Mouse (Mus musculus): Measurements from ENCODE around the gene Tmem135. TPM values are rescaled to one million over a fixed set of nuclear protein-coding genes. Genes with fewer than 3 reads are reported as not detected.
A peak's percentile ranks its signal among the peaks of the same experiment; 100 is the strongest.

Tmem135 gene
- polyA plus RNA-seq, 1 experiment = 13.1 TPM

- peak overlapping the region; percentile 93 for H3K4me2 ChIP-seq (ENCODE audit: low read depth)
- H3K79me2 ChIP-seq (ENCODE audit: control insufficient read depth, insufficient read depth) = no peaks in the 10 kb centered on the region
- TF ChIP-seq E2F4 (IDR thresholded peaks at IDR 0.05; ENCODE audit: insufficient read depth) (no peak), USF1 (IDR thresholded peaks at IDR 0.05; ENCODE audit: low read depth) (no peak), MYOD1 (IDR thresholded peaks at IDR 0.05; ENCODE audit: control insufficient read depth in 1 of 3, insufficient read length in 2 of 3, low read depth in 2 of 3) (no peak), MAX (IDR thresholded peaks at IDR 0.05; ENCODE audit: low read depth) (no peak), SRF (IDR thresholded peaks at IDR 0.05; ENCODE audit: control insufficient read depth, insufficient read length, low read depth) (no peak), POLR2AphosphoS2 (IDR thresholded peaks at IDR 0.05; ENCODE audit: insufficient read length, low read depth) (no peak), TCF3 (IDR thresholded peaks at IDR 0.05; ENCODE audit: insufficient read length, low read depth) (no peak), TCF12 (IDR thresholded peaks at IDR 0.05; ENCODE audit: insufficient read depth, poor library complexity, severe bottlenecking) (no peak)
- no peaks in the 10 kb centered on the region for H3K27me3 ChIP-seq (ENCODE audit: control insufficient read depth, insufficient read depth, insufficient read length)
- peak overlapping the region; percentile 57 for H3K4me3 ChIP-seq
- peaks cover 15% of the 10 kb centered on the region for H3K36me3 ChIP-seq (ENCODE audit: control insufficient read depth, insufficient read depth)
- H3ac ChIP-seq (ENCODE audit: control insufficient read depth, insufficient read length) = no peak overlapping the region
Observed at GRCm38 (mm10) chr7:89406011-89406410, 2.0 kb upstream of the Tmem135 start.

GRCm38 (mm10) chr7:89404734-89405440, 865 bp upstream of the Tmem135 start:
- Histone ChIP-seq H3K36me3 (ENCODE audit: control insufficient read depth, insufficient read depth) (peaks cover 9% of the 10 kb centered on the region), H3K4me3 (peak overlapping the region; percentile 57), H3ac (ENCODE audit: control insufficient read depth, insufficient read length) (peak overlapping the region; percentile 57), H3K79me2 (ENCODE audit: control insufficient read depth, insufficient read depth) (no peaks in the 10 kb centered on the region), H3K4me2 (ENCODE audit: low read depth) (peak overlapping the region; percentile 93), H3K27me3 (ENCODE audit: control insufficient read depth, insufficient read depth, insufficient read length) (no peaks in the 10 kb centered on the region)
- TF ChIP-seq MYOD1 (IDR thresholded peaks at IDR 0.05; ENCODE audit: control insufficient read depth in 1 of 3, insufficient read length in 2 of 3, low read depth in 2 of 3) = peak in 1 of 3 experiments; percentile 37
- no peak for TF ChIP-seq USF1 (IDR thresholded peaks at IDR 0.05; ENCODE audit: low read depth)

- no peaks in the 10 kb centered on the region for H3K79me2 ChIP-seq (ENCODE audit: control insufficient read depth, insufficient read depth)
- peak overlapping the region; percentile 57 for H3K4me3 ChIP-seq
- no peaks in the 10 kb centered on the region for H3K27me3 ChIP-seq (ENCODE audit: control insufficient read depth, insufficient read depth, insufficient read length)
- peak overlapping the region; percentile 100 for H3K4me2 ChIP-seq (ENCODE audit: low read depth)
- H3ac ChIP-seq (ENCODE audit: control insufficient read depth, insufficient read length) = peak overlapping the region; percentile 57
- peaks cover 8% of the 10 kb centered on the region for H3K36me3 ChIP-seq (ENCODE audit: control insufficient read depth, insufficient read depth)
- TF ChIP-seq SRF (IDR thresholded peaks at IDR 0.05; ENCODE audit: control insufficient read depth, insufficient read length, low read depth) = no peak
- no peak for TF ChIP-seq CEBPB (IDR thresholded peaks at IDR 0.05; ENCODE audit: insufficient read depth, poor library complexity, severe bottlenecking)
- TF ChIP-seq USF1 (IDR thresholded peaks at IDR 0.05; ENCODE audit: low read depth) = no peak
- TF ChIP-seq MYOD1 (IDR thresholded peaks at IDR 0.05; ENCODE audit: control insufficient read depth in 1 of 3, insufficient read length in 2 of 3, low read depth in 2 of 3) = no peak
- TF ChIP-seq POLR2A (IDR thresholded peaks at IDR 0.05; ENCODE audit: insufficient read length, low read depth) = peak; percentile 62
- TF ChIP-seq TCF3 (IDR thresholded peaks at IDR 0.05; ENCODE audit: insufficient read length, low read depth) = no peak
Observed at GRCm38 (mm10) chr7:89403053-89403972, 709 bp downstream of the Tmem135 start.

GRCm38 (mm10) chr7:89401936-89402335, 2.1 kb downstream of the Tmem135 start:
- no peak overlapping the region for H3K4me3 ChIP-seq
- no peak overlapping the region for H3ac ChIP-seq (ENCODE audit: control insufficient read depth, insufficient read length)
- no peak overlapping the region for H3K4me2 ChIP-seq (ENCODE audit: low read depth)
- H3K79me2 ChIP-seq (ENCODE audit: control insufficient read depth, insufficient read depth) = no peaks in the 10 kb centered on the region
- no peaks in the 10 kb centered on the region for H3K27me3 ChIP-seq (ENCODE audit: control insufficient read depth, insufficient read depth, insufficient read length)
- no peaks in the 10 kb centered on the region for H3K36me3 ChIP-seq (ENCODE audit: control insufficient read depth, insufficient read depth)
- no peak for TF ChIP-seq REST (IDR thresholded peaks at IDR 0.05; ENCODE audit: insufficient read depth, insufficient read length)
- TF ChIP-seq CEBPB (IDR thresholded peaks at IDR 0.05; ENCODE audit: insufficient read depth, poor library complexity, severe bottlenecking) = no peak
- no peak for TF ChIP-seq TCF3 (IDR thresholded peaks at IDR 0.05; ENCODE audit: insufficient read length, low read depth)
- no peak for TF ChIP-seq POLR2AphosphoS2 (IDR thresholded peaks at IDR 0.05; ENCODE audit: insufficient read length, low read depth)
- no peak for TF ChIP-seq E2F4 (IDR thresholded peaks at IDR 0.05; ENCODE audit: insufficient read depth)
- TF ChIP-seq MYOG (IDR thresholded peaks at IDR 0.05; ENCODE audit: control insufficient read depth in 1 of 3, insufficient read depth in 1 of 3, insufficient read length in 2 of 3, low read depth in 2 of 3) = no peak
- no peak for TF ChIP-seq MYOD1 (IDR thresholded peaks at IDR 0.05; ENCODE audit: control insufficient read depth in 1 of 3, insufficient read length in 2 of 3, low read depth in 2 of 3)
- no peak for TF ChIP-seq TCF12 (IDR thresholded peaks at IDR 0.05; ENCODE audit: insufficient read depth, poor library complexity, severe bottlenecking)
- no peak for TF ChIP-seq MAX (IDR thresholded peaks at IDR 0.05; ENCODE audit: low read depth)
- TF ChIP-seq USF1 (IDR thresholded peaks at IDR 0.05; ENCODE audit: low read depth) = no peak
- no peak for TF ChIP-seq SRF (IDR thresholded peaks at IDR 0.05; ENCODE audit: control insufficient read depth, insufficient read length, low read depth)
- TF ChIP-seq POLR2A (IDR thresholded peaks at IDR 0.05; ENCODE audit: insufficient read length, low read depth) = no peak
